Mouse (Mus musculus) cerebellum, postnatal 10 days (tissue): ENCODE results near the gene Isoc2a.

Source experiments
- DNase-seq, 2 experiments: peaks; one replicate each; pipeline ENCODE4 v3.0.0; 2021; ENCODE audit warnings: mixed read lengths in 2 of 2

The Isoc2a gene

GRCm38 (mm10) chr7:4943223-4943815, 66.4 kb downstream of the Isoc2a start:
- DNase-seq, result peak; percentile 96 to 98
